Mouse (Mus musculus): ENCODE results near the gene Nutf2.

Nutf2 gene

DNA sequence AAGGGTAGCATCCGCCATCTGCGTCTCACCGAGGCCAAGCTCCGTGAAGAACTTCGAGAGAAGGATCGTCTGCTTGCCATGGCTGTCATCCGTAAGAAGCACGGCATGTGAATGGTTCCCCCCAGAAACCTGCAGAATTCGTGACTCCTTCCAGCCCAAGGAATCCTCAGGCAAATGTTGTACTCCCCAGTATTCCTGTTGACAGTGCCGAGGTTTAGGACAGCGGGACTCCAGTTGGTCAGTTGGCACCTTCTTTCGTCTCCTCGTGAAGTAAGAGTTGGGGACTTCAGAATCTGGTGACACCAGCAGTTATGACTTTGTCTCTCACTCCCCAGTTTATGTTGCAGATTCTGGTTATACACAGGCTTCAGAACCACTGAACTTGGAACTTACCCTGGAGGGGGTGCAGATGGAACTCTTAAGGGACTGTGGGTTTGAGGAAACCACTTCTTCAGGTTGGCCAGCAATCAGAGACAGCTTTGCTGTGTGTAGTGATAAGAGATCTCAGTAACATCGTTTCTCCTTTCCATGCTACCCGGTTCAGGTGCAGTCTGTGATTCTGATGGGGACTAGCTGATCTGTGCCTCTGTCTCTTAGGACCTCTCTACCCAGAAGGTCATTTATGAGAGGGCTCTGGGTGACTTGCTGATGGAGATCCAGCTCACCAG lies 4.1 kb upstream of the Nutf2 start:
- H3K27me3 ChIP-seq (ENCODE audit: insufficient read depth, low read length), result no peaks in the 10 kb centered on the region; the same call in 1 of the 2 replicates
- peaks cover 65% of the 10 kb centered on the region for H3K4me1 ChIP-seq (replicated peaks; ENCODE audit: low read depth, low read length)
- H3K4me3 ChIP-seq (replicated peaks; ENCODE audit: low read length), result peak overlapping the region; percentile 93
- no peaks in the 10 kb centered on the region for H3K9me3 ChIP-seq (ENCODE audit: low read length)
- TF ChIP-seq POU5F1 (IDR thresholded peaks at IDR 0.05; ENCODE audit: borderline replicate concordance, low read length) (no peak), NANOG (IDR thresholded peaks at IDR 0.05; ENCODE audit: borderline replicate concordance, low read length) (no peak), CTCF (conservative IDR thresholded peaks at IDR 0.05; ENCODE audit: low read length) (no peak)
- peaks cover 32% of the 10 kb centered on the region for H3K36me3 ChIP-seq (ENCODE audit: insufficient read depth, low read length)

DNA sequence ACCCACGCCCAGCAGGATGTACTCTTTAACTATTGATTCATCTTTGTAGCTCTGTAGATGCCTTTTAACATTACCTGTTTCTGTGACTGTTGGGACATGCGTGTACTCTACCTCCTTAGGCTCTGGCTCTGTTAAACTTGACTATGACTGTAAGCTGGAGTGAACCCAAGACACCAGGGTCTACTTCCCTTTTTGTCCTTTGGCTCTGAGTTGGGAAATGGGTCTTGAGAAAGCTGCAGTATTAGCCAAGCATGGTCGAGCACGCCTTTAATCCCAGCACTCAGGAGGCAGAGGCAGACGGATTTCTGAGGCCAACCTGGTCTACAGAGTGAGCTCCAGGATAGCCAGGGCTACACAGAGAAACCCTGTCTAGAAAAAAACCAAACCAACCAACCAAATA lies 1.9 kb upstream of the Nutf2 start:
- no peak for TF ChIP-seq NANOG (IDR thresholded peaks at IDR 0.05; ENCODE audit: borderline replicate concordance, low read length)
- TF ChIP-seq CTCF (conservative IDR thresholded peaks at IDR 0.05; ENCODE audit: low read length), result no peak
- TF ChIP-seq POU5F1 (IDR thresholded peaks at IDR 0.05; ENCODE audit: borderline replicate concordance, low read length), result no peak

DNA sequence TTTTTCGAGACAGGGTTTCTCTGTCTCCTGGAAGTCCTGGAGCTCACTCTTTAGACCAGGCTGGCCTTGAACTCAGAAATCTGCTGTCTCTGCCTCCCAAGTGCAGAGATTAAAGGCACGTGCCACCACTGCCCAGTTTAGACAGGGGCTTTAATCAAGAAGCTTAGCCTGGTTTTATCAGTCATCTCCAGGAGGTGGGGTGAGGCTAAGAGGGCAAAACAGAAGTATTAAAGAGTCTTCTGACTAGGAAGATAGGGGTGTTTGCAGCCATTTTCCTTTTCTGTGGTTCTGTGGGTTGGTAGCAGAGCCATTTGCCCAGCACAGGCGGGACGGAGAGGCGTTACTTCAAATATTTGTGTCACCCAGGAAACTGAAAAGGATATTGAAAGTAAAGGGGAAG lies 1.1 kb upstream of the Nutf2 start:
- TF ChIP-seq NANOG (IDR thresholded peaks at IDR 0.05; ENCODE audit: borderline replicate concordance, low read length) (no peak), CTCF (conservative IDR thresholded peaks at IDR 0.05; ENCODE audit: low read length) (no peak), POU5F1 (IDR thresholded peaks at IDR 0.05; ENCODE audit: borderline replicate concordance, low read length) (no peak)
- Histone ChIP-seq H3K27me3 (ENCODE audit: insufficient read depth, low read length) (no peaks in the 10 kb centered on the region; the same call in 1 of the 2 replicates), H3K4me3 (replicated peaks; ENCODE audit: low read length) (peak overlapping the region; percentile 100)

More for the DNA sequence above, 1.9 kb upstream of the Nutf2 start:
- peaks cover 52% of the 10 kb centered on the region for H3K36me3 ChIP-seq (ENCODE audit: insufficient read depth, low read length)
- H3K4me1 ChIP-seq (replicated peaks; ENCODE audit: low read depth, low read length), result peaks cover 73% of the 10 kb centered on the region
- H3K9me3 ChIP-seq (ENCODE audit: low read length), result no peaks in the 10 kb centered on the region
- H3K27me3 ChIP-seq (ENCODE audit: insufficient read depth, low read length), result no peaks in the 10 kb centered on the region; the same call in 1 of the 2 replicates
- H3K4me3 ChIP-seq (replicated peaks; ENCODE audit: low read length), result no peak overlapping the region

DNA sequence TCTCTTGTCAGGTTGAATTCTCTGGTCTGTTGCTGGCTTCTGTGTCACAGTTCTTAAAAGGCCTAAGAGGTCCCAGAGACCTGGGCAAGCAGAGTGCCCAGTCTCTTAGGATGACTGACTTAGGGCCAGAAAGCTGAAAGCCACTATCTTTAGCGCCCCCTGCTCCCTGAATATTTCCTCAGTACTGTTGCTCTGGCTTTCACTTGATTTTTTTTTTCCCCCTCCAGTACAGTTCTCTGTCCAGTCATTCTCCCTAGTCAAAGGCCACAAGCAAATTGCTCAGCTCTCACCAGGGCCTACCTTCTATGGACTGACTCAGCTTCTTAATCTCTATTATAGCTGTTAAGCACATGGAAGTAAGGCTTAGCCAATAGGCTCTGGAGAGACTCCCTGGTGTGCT lies 1.6 kb downstream of the Nutf2 start:
- peaks cover 84% of the 10 kb centered on the region for H3K4me1 ChIP-seq (replicated peaks; ENCODE audit: low read depth, low read length)
- H3K4me3 ChIP-seq (replicated peaks; ENCODE audit: low read length), result peak overlapping the region; percentile 100
- H3K9me3 ChIP-seq (ENCODE audit: low read length), result no peaks in the 10 kb centered on the region
- TF ChIP-seq NANOG (IDR thresholded peaks at IDR 0.05; ENCODE audit: borderline replicate concordance, low read length) (no peak), CTCF (conservative IDR thresholded peaks at IDR 0.05; ENCODE audit: low read length) (no peak), POU5F1 (IDR thresholded peaks at IDR 0.05; ENCODE audit: borderline replicate concordance, low read length) (no peak)
- peaks cover 73% of the 10 kb centered on the region for H3K36me3 ChIP-seq (ENCODE audit: insufficient read depth, low read length)
- no peaks in the 10 kb centered on the region for H3K27me3 ChIP-seq (ENCODE audit: insufficient read depth, low read length)

More for the DNA sequence above, 1.1 kb upstream of the Nutf2 start:
- Histone ChIP-seq H3K36me3 (ENCODE audit: insufficient read depth, low read length) (peaks cover 60% of the 10 kb centered on the region), H3K9me3 (ENCODE audit: low read length) (no peaks in the 10 kb centered on the region), H3K4me1 (replicated peaks; ENCODE audit: low read depth, low read length) (peaks cover 75% of the 10 kb centered on the region)

DNA sequence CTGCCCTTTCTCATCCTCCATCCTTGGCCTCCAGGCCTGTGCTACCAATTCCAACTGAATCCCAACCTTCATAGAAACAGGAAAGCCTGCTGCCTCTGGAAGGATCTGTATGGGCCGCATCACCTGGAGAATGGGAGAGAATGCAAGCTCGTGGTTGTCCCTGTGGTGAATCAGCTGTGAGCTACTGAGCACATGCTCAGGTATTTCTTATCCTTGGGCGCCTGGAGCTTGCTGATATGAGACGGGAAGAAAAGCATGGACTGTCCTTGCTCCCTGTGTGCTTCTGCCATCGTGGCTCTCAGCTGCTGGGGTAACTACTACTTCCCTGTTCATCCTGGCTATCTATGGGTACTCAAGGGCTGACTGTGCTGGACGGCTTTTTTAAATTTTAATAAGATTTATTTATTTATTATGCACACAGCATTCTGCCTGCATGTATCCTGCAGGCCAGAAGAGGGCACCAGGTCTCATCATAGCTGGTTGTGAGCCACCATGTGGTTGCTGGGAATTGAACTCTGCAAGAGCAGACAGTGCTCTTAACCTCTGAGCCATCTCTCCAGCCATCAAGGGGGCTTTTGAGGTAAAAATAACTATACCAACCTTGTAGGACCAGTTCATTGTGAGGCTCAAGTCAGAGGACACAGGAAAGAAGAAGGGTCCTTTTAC lies 6.1 kb downstream of the Nutf2 start:
- Histone ChIP-seq H3K4me3 (replicated peaks; ENCODE audit: low read length) (0 out of 2 replicates have a peak overlapping the region, but pooled peaks have one; percentile 24), H3K27me3 (ENCODE audit: insufficient read depth, low read length) (no peaks in the 10 kb centered on the region), H3K4me1 (replicated peaks; ENCODE audit: low read depth, low read length) (peaks cover 95% of the 10 kb centered on the region)

DNA sequence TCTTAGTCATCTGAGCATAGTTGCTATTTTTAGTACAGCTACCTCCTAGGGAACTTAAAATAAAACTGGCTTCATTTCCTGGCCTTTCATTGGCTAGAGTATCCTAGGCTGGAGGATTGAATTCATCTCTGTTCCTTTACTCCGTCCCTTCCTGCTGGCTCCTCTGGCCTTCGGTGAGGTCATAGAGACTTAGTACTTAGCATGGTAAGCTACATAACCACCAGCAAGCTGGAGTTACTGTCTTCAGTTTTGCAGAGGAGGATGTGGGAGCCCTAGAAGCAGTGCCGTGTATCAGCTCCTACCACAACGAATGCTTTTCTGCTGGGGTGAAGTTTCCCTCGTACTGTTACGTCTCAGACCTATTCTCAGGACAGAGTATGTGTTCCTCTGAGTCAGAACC lies 13.9 kb downstream of the Nutf2 start:
- no peaks in the 10 kb centered on the region for H3K27me3 ChIP-seq (ENCODE audit: insufficient read depth, low read length)
- H3K9me3 ChIP-seq (ENCODE audit: low read length), result no peaks in the 10 kb centered on the region
- peaks cover 95% of the 10 kb centered on the region for H3K36me3 ChIP-seq (ENCODE audit: insufficient read depth, low read length)
- peaks cover 89% of the 10 kb centered on the region for H3K4me1 ChIP-seq (replicated peaks; ENCODE audit: low read depth, low read length)
- TF ChIP-seq POU5F1 (IDR thresholded peaks at IDR 0.05; ENCODE audit: borderline replicate concordance, low read length), result no peak
- no peak for TF ChIP-seq CTCF (conservative IDR thresholded peaks at IDR 0.05; ENCODE audit: low read length)
- no peak for TF ChIP-seq NANOG (IDR thresholded peaks at IDR 0.05; ENCODE audit: borderline replicate concordance, low read length)
- H3K4me3 ChIP-seq (replicated peaks; ENCODE audit: low read length), result no peak overlapping the region

More for the DNA sequence above, 6.1 kb downstream of the Nutf2 start:
- Histone ChIP-seq H3K36me3 (ENCODE audit: insufficient read depth, low read length) (peaks cover 96% of the 10 kb centered on the region), H3K9me3 (ENCODE audit: low read length) (no peaks in the 10 kb centered on the region)
- TF ChIP-seq NANOG (IDR thresholded peaks at IDR 0.05; ENCODE audit: borderline replicate concordance, low read length) (no peak), CTCF (conservative IDR thresholded peaks at IDR 0.05; ENCODE audit: low read length) (peak; percentile 44), POU5F1 (IDR thresholded peaks at IDR 0.05; ENCODE audit: borderline replicate concordance, low read length) (no peak)

DNA sequence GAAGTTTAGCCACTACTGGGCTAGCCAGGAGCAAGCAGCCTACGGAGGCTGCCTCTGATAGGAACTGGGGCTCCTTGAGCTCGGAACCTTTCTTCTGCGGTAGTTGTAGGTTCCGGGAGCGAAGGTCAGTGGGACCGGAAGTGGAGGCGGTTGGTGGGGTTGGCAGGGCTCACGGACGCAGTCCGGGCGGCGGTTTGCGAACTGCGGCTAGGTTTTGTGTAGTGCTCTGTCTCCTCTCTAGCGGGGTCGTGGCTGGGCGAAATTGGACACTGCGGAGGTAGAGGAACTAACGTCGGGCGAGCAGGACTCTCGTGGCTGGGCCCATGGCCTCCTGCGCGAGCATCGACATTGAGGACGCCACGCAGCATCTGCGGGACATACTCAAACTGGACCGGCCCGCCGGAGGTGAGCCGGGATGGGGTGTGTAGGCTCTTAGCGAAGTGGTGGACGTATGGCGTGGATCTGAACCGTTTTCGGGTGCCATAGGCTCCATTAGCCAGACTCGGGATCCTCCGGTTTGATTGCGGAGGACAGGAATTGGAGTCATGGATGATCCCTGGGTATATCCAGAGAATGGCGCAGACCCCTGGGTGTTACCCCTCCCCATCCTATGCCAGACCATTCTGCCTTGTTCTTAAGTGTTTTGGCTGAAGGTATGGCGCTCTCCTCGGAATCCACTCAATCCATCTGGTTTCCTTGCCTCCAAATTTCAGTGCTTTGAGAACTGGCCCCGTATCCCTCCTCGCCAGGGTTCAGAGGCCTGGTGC lies 20.6 kb downstream of the Nutf2 start, which contains the start of gene Edc4:
Gene Edc4, plus strand, starts transcription at position 128 of the 767 bp plus-strand sequence.
- Histone ChIP-seq H3K4me3 (replicated peaks; ENCODE audit: low read length) (peak within 1 kb of the TSS; percentile 100), H3K36me3 (ENCODE audit: insufficient read depth, low read length) (peaks cover 80% of the 10 kb centered on the region), H3K27me3 (ENCODE audit: insufficient read depth, low read length) (no peaks in the 10 kb centered on the region), H3K9me3 (ENCODE audit: low read length) (no peaks in the 10 kb centered on the region), H3K4me1 (replicated peaks; ENCODE audit: low read depth, low read length) (peaks cover 56% of the 10 kb centered on the region)
- TF ChIP-seq POU5F1 (IDR thresholded peaks at IDR 0.05; ENCODE audit: borderline replicate concordance, low read length) (no peak), CTCF (conservative IDR thresholded peaks at IDR 0.05; ENCODE audit: low read length) (no peak), NANOG (IDR thresholded peaks at IDR 0.05; ENCODE audit: borderline replicate concordance, low read length) (no peak)

Data from E14TG2a.4 (cell line).